ENCODE assay signal across 8 mouse cellular contexts in genomic region chr7:16738073-16738696, GRCm38 (mm10). TPM values are rescaled to one million over a fixed set of nuclear protein-coding genes. Genes with fewer than 3 reads are reported as not detected.
DNase-seq lines count a peak whose midpoint lies in the region; ATAC-seq and TF ChIP-seq lines count a peak whose summit lies in the region.

Gene Ap2s1 (plus strand): TSS chr7:16738410.

- H3K9me3 ChIP-seq in embryonic facial prominence, embryonic 14.5 days (ENCODE audit: control insufficient read depth, low read length): no peaks in the 10 kb centered on the region
- no peaks in the 10 kb centered on the region for H3K9me3 ChIP-seq in limb, embryonic 13.5 days
- no peaks in the 10 kb centered on the region for H3K9me3 ChIP-seq in midbrain, embryonic 16.5 days (replicated peaks; ENCODE audit: control insufficient read depth, low read length, poor library complexity, severe bottlenecking)

- TF ChIP-seq EP300 in heart, adult 2 months (IDR thresholded peaks at IDR 0.05; ENCODE audit: insufficient read depth, low read depth, low read length): peak; percentile 35; the same call in 1 of the 2 replicates

- DNase-seq in 3T3-L1 (ENCODE audit: low read depth, low spot score): peak; percentile 98
- peak; percentile 78 to 91 for DNase-seq in adrenal gland, postnatal 4 days (ENCODE audit: low spot score in 2 of 2)
- peak; percentile 100 for DNase-seq in embryonic facial prominence, embryonic 14.5 days (ENCODE audit: low spot score)
- DNase-seq in heart, adult 2 months: peak; percentile 95 to 97
- DNase-seq in kidney, adult 8-10 months: peak; percentile 98
- DNase-seq in spleen, postnatal 10 days (ENCODE audit: low spot score in 2 of 2): peak; percentile 93 to 98

- WGBS in embryonic facial prominence, embryonic 14.5 days: under 1% methylated on average over 34 of the region's 34 CpGs
- under 1% methylated on average over 34 of the region's 34 CpGs for WGBS in heart, adult 2 months
- under 1% methylated on average over 34 of the region's 34 CpGs for WGBS in limb, embryonic 13.5 days
- WGBS in midbrain, embryonic 16.5 days: under 1% methylated on average over 34 of the region's 34 CpGs

- H3K4me2 ChIP-seq in embryonic facial prominence, embryonic 14.5 days (ENCODE audit: low read depth, low read length): peak within 1 kb of the TSS; percentile 76
- peak within 1 kb of the TSS; percentile 95 for H3K4me2 ChIP-seq in limb, embryonic 13.5 days (replicated peaks)
- peak within 1 kb of the TSS; percentile 93 for H3K4me2 ChIP-seq in midbrain, embryonic 16.5 days (ENCODE audit: low read length)

- H3K79me2 ChIP-seq in heart, adult 2 months (replicated peaks; ENCODE audit: control insufficient read depth, insufficient read depth, low read length): peaks cover 7% of the 10 kb centered on the region; the same call in 1 of the 2 replicates

- H3K27ac ChIP-seq in embryonic facial prominence, embryonic 14.5 days (replicated peaks; ENCODE audit: low read depth, low read length): 0 out of 2 replicates have a peak within 1 kb of the TSS, but pooled peaks have one; percentile 28
- peak within 1 kb of the TSS; percentile 71 for H3K27ac ChIP-seq in heart, adult 2 months
- no peak within 1 kb of the TSS; the same call in 1 of the 2 replicates for H3K27ac ChIP-seq in limb, embryonic 13.5 days
- peak within 1 kb of the TSS; percentile 50 for H3K27ac ChIP-seq in midbrain, embryonic 16.5 days (ENCODE audit: low read length)

- TF ChIP-seq CTCF in heart, adult 2 months (IDR thresholded peaks at IDR 0.05): no peak

- TF ChIP-seq POLR2A in heart, adult 2 months (IDR thresholded peaks at IDR 0.05; ENCODE audit: insufficient read depth, low read depth, low read length): peak; percentile 76

- H3K4me3 ChIP-seq in embryonic facial prominence, embryonic 14.5 days (ENCODE audit: low read depth, low read length): peak within 1 kb of the TSS; percentile 75
- peak within 1 kb of the TSS; percentile 62 for H3K4me3 ChIP-seq in heart, adult 2 months
- peak within 1 kb of the TSS; percentile 85 for H3K4me3 ChIP-seq in limb, embryonic 13.5 days
- H3K4me3 ChIP-seq in midbrain, embryonic 16.5 days (ENCODE audit: low read depth, low read length): peak within 1 kb of the TSS; percentile 90

- H3K4me1 ChIP-seq in embryonic facial prominence, embryonic 14.5 days (ENCODE audit: control insufficient read depth, insufficient read depth, low read length): peaks cover 10% of the 10 kb centered on the region; the same call in 1 of the 2 replicates
- H3K4me1 ChIP-seq in heart, adult 2 months (ENCODE audit: control insufficient read depth, insufficient read depth, low read length): no peaks in the 10 kb centered on the region; the same call in 1 of the 2 replicates
- H3K4me1 ChIP-seq in limb, embryonic 13.5 days: peaks cover 19% of the 10 kb centered on the region
- H3K4me1 ChIP-seq in midbrain, embryonic 16.5 days (ENCODE audit: control insufficient read depth, insufficient read depth, low read length): peaks cover 15% of the 10 kb centered on the region

- H3K9ac ChIP-seq in embryonic facial prominence, embryonic 14.5 days (ENCODE audit: low read depth, low read length): peak within 1 kb of the TSS; percentile 80
- peak within 1 kb of the TSS; percentile 95 for H3K9ac ChIP-seq in heart, adult 2 months (ENCODE audit: low read depth, low read length)
- H3K9ac ChIP-seq in limb, embryonic 13.5 days: peak within 1 kb of the TSS; percentile 93
- peak within 1 kb of the TSS; percentile 94 for H3K9ac ChIP-seq in midbrain, embryonic 16.5 days (ENCODE audit: low read depth, low read length)

- intact Hi-C loops in heart, adult 2 months (cut with DNase I): loop anchor here (10.0 kb wide), 2 partner anchors 353 to 423 kb away; partner anchors contain the start of gene Sae1

- peaks cover 2% of the 10 kb centered on the region; the same call in 1 of the 2 replicates for H3K36me3 ChIP-seq in embryonic facial prominence, embryonic 14.5 days (ENCODE audit: control insufficient read depth, insufficient read depth, low read length)
- no peaks in the 10 kb centered on the region for H3K36me3 ChIP-seq in heart, adult 2 months (ENCODE audit: control insufficient read depth, insufficient read depth, low read length)
- peaks cover 18% of the 10 kb centered on the region for H3K36me3 ChIP-seq in limb, embryonic 13.5 days
- H3K36me3 ChIP-seq in midbrain, embryonic 16.5 days (ENCODE audit: control insufficient read depth, insufficient read depth, low read length): peaks cover 1% of the 10 kb centered on the region

- no peaks in the 10 kb centered on the region for H3K27me3 ChIP-seq in embryonic facial prominence, embryonic 14.5 days (replicated peaks; ENCODE audit: control insufficient read depth, insufficient read depth, low read length)
- H3K27me3 ChIP-seq in heart, adult 2 months (ENCODE audit: control insufficient read depth, insufficient read depth, low read length): no peaks in the 10 kb centered on the region
- no peaks in the 10 kb centered on the region for H3K27me3 ChIP-seq in limb, embryonic 13.5 days
- H3K27me3 ChIP-seq in midbrain, embryonic 16.5 days (ENCODE audit: control insufficient read depth, insufficient read depth, low read depth, low read length): no peaks in the 10 kb centered on the region

- peak; percentile 97 for ATAC-seq in embryonic facial prominence, embryonic 14.5 days (ENCODE audit: low read depth)
- ATAC-seq in limb, embryonic 13.5 days (ENCODE audit: low FRiP score, low read depth): peak; percentile 95
- ATAC-seq in midbrain, embryonic 16.5 days: peak; percentile 97

RNA-seq across cellular contexts. Expression of gene Ap2s1, which starts in this region (rescaled TPM):
- 100 to 1,000 TPM; 169 to 179 TPM for total RNA-seq in adrenal gland, postnatal 4 days (2021)
- polyA plus RNA-seq in embryonic facial prominence, embryonic 14.5 days (2014; fragmentation: Nextera tagmentation; extraction: Ambion mirVana): 278 and 286 TPM in 2 replicates
- total RNA-seq in heart, adult 2 months (2021): 10 to 100 TPM; 69.7 to 75.3 TPM
- polyA plus RNA-seq in heart, adult 2 months (2012; rRNA removed): 122 and 123 TPM in 2 replicates
- polyA plus RNA-seq in limb, embryonic 13.5 days (2015; fragmentation: Nextera tagmentation; extraction: Ambion mirVana): 243 and 265 TPM in 2 replicates
- polyA plus RNA-seq in midbrain, embryonic 16.5 days (2015; fragmentation: Nextera tagmentation; extraction: Ambion mirVana): 437 and 461 TPM in 2 replicates
